Mouse (Mus musculus) common myeloid progenitor, adult 5-6 weeks (primary cell): Measurements from ENCODE around the gene Dag1. TPM values are rescaled to one million over a fixed set of nuclear protein-coding genes. Genes with fewer than 3 reads are reported as not detected.

Experiments used
- total RNA-seq: library from RNA; stranded (forward); fragments of 200-1000, 187-1606 nt; gene quantifications from 2 replicates; pipeline ENCODE4 v1.2.3, GENCODE M21; 2017

Gene Dag1
- total RNA-seq, 1 experiment from 2014 or later, result 10.9 TPM

Other genes with a start within 250 kb of the Dag1 start
- 10.7 and 13.0 TPM in 2 replicates for gene Gmppb, start 214.7 kb downstream of the Dag1 start, total RNA-seq
- gene Amigo3, start 210.8 kb downstream of the Dag1 start, total RNA-seq, result 0.49 and 3.3 TPM in 2 replicates
- not detected in 2 replicates for gene Mst1, start 183.5 kb downstream of the Dag1 start, total RNA-seq
- 25.7 and 26.2 TPM in 2 replicates for gene Rnf123, start 180.6 kb downstream of the Dag1 start, total RNA-seq
- gene Apeh, start 169.4 kb downstream of the Dag1 start, total RNA-seq, result 60.8 and 79.3 TPM in 2 replicates
- gene Bsn, start 73.6 kb downstream of the Dag1 start, total RNA-seq, result 3.5 and 4.0 TPM in 2 replicates
- gene Nicn1, start 26.5 kb upstream of the Dag1 start, total RNA-seq, result 8.2 and 9.0 TPM in 2 replicates
- 0.82 TPM in 1 of 2 replicates, not detected in the other for gene Amt, start 32.9 kb upstream of the Dag1 start, total RNA-seq
- 256 and 280 TPM in 2 replicates for gene Rhoa, start 42.2 kb upstream of the Dag1 start, total RNA-seq
- 5.4 and 7.9 TPM in 2 replicates for gene Tcta, start 42.2 kb upstream of the Dag1 start, total RNA-seq
- gene Gpx1, start 74.9 kb upstream of the Dag1 start, total RNA-seq, result 1,127 and 1,204 TPM in 2 replicates
- 49.2 and 75.5 TPM in 2 replicates for gene Usp4, start 83.9 kb upstream of the Dag1 start, total RNA-seq
- not detected in 2 replicates for gene 1700102P08Rik, start 128.8 kb upstream of the Dag1 start, total RNA-seq
- 0.59 and 1.4 TPM in 2 replicates for gene Ccdc36, start 164.5 kb upstream of the Dag1 start, total RNA-seq
- gene BC048562, start 172.5 kb upstream of the Dag1 start, total RNA-seq, result not detected in 2 replicates
- 11.0 and 15.4 TPM in 2 replicates for gene Ccdc71, start 196.6 kb upstream of the Dag1 start, total RNA-seq
- gene Klhdc8b, start 197.6 kb upstream of the Dag1 start, total RNA-seq, result 6.8 and 8.2 TPM in 2 replicates
- 0.15 and 0.37 TPM in 2 replicates for gene Lamb2, start 215.8 kb upstream of the Dag1 start, total RNA-seq
- 54.3 and 63.1 TPM in 2 replicates for gene Usp19, start 226.6 kb upstream of the Dag1 start, total RNA-seq
- 149 and 207 TPM in 2 replicates for gene Qars, start 243.7 kb upstream of the Dag1 start, total RNA-seq